Mouse (Mus musculus) heart, postnatal 14 days (tissue): ENCODE data around the gene Zpbp. TPM values are rescaled to one million over a fixed set of nuclear protein-coding genes. Genes with fewer than 3 reads are reported as not detected.

Experiments used
- total RNA-seq, 2 experiments: library from RNA; stranded (reverse); gene quantifications; 2 replicates each; pipeline ENCODE4 v1.2.3; 2021

Gene Zpbp
- total RNA-seq, 2 experiments from 2014 or later: 0.50 to 0.54 TPM

Other genes with a start within 250 kb of the Zpbp start
- 1 to 10 TPM; 1.6 to 1.8 TPM for gene Spata48, start 314 bp downstream of the Zpbp start, total RNA-seq
- not detected for gene 4930512M02Rik, start 165.4 kb upstream of the Zpbp start, total RNA-seq
- 10 to 100 TPM in 1 of 2 experiments, 1 to 10 TPM in 1; 2.2 to 10.4 TPM for gene Ikzf1, start 222.6 kb upstream of the Zpbp start, total RNA-seq